Mouse (Mus musculus): ENCODE measurements at regions not wholly inside any gene's neighbourhood (a gene's known extent, or its start where the extent isn't known, plus 50 kb on each side); places are given as distances from the start of the nearest gene placed in this dataset.

DNA sequence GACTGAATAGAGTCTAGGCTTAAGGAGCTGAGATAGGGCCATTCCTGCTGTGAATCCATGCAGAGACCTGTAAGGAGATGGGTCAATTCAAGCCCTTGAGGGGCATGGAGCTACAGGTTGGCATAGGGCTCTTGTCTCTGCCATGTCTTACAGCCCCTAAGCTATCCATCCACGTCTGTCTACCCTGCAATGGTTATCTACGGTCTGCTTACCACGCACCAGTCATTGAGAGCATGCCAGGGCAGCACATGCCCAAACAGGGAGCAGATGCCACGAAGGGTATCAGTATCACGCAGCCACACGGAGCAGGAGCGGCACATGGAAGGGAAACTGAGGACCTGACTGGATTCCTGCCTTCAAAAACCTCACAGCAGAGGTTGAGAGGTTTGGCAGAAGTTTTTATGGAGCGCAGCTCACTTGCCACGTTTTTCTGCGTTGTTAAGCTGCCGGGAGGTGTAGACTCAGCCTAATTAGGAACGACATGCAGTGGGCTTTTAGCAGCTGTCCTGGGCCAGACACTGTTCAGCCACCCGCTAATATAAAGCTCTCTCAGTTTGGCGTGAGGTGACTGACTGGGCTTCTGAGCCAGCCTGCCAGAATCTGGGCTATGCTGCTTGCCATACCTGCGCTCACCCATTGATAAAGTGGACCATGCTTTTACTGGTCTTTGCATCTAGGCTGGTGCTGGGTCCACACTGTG, 102.4 kb upstream of the Fstl4 start:
- TF ChIP-seq CTCF (IDR thresholded peaks at IDR 0.05; ENCODE audit: low read depth, low read length) (no peak), POLR2A (IDR thresholded peaks at IDR 0.05; ENCODE audit: insufficient read depth, low read length) (no peak), EP300 (IDR thresholded peaks at IDR 0.05; ENCODE audit: insufficient read depth, low read depth, low read length) (no peak)
